Mouse (Mus musculus): ENCODE measurements around the gene Fbln2.

Gene Fbln2

GRCm38 (mm10) chr6:91278302-91278701, 66.0 kb downstream of the Fbln2 start:
- no peak for DNase-seq (ENCODE audit: low spot score in 2 of 2)

GRCm38 (mm10) chr6:91279477-91279876, 67.2 kb downstream of the Fbln2 start:
- no peak for DNase-seq (ENCODE audit: low spot score in 2 of 2)

GRCm38 (mm10) chr6:91281206-91281605, 69.0 kb downstream of the Fbln2 start:
- peak; percentile 63 to 79 for DNase-seq (ENCODE audit: low spot score in 2 of 2)

GRCm38 (mm10) chr6:91281747-91282146, 69.5 kb downstream of the Fbln2 start:
- no peak for DNase-seq (ENCODE audit: low spot score in 2 of 2)

GRCm38 (mm10) chr6:91283031-91283430, 70.8 kb downstream of the Fbln2 start:
- no peak for DNase-seq (ENCODE audit: low spot score in 2 of 2)

GRCm38 (mm10) chr6:91284521-91285449, 72.5 kb downstream of the Fbln2 start:
- no peak for DNase-seq (ENCODE audit: low spot score in 2 of 2)

GRCm38 (mm10) chr6:91285450-91285790, 73.2 kb downstream of the Fbln2 start:
- DNase-seq (ENCODE audit: low spot score in 2 of 2), result peak; percentile 15 to 32

- no peak for DNase-seq (ENCODE audit: low spot score in 2 of 2)
Observed at GRCm38 (mm10) chr6:91285814-91286545, 73.7 kb downstream of the Fbln2 start.

- DNase-seq (ENCODE audit: low spot score in 2 of 2), result peak; percentile 27 to 46
Observed at GRCm38 (mm10) chr6:91286624-91287023, 74.4 kb downstream of the Fbln2 start.

- no peak for DNase-seq (ENCODE audit: low spot score in 2 of 2)
Observed at GRCm38 (mm10) chr6:91287148-91287547, 74.9 kb downstream of the Fbln2 start.

- DNase-seq (ENCODE audit: low spot score in 2 of 2), result no peak
Observed at GRCm38 (mm10) chr6:91287636-91288035, 75.4 kb downstream of the Fbln2 start.

- no peak for DNase-seq (ENCODE audit: low spot score in 2 of 2)
Observed at GRCm38 (mm10) chr6:91288251-91288785, 76.1 kb downstream of the Fbln2 start.

- no peak for DNase-seq (ENCODE audit: low spot score in 2 of 2)
Observed at GRCm38 (mm10) chr6:91288961-91289360, 76.7 kb downstream of the Fbln2 start.

- no peak for DNase-seq (ENCODE audit: low spot score in 2 of 2)
Observed at GRCm38 (mm10) chr6:91290937-91291336, 78.7 kb downstream of the Fbln2 start.

- DNase-seq (ENCODE audit: low spot score in 2 of 2), result no peak
Observed at GRCm38 (mm10) chr6:91295431-91295830, 83.2 kb downstream of the Fbln2 start.

GRCm38 (mm10) chr6:91298828-91299227, 86.6 kb downstream of the Fbln2 start:
- DNase-seq (ENCODE audit: low spot score in 2 of 2), result no peak

GRCm38 (mm10) chr6:91300079-91300478, 87.8 kb downstream of the Fbln2 start:
- no peak for DNase-seq (ENCODE audit: low spot score in 2 of 2)

- no peak for DNase-seq (ENCODE audit: low spot score in 2 of 2)
Observed at GRCm38 (mm10) chr6:91301839-91302238, 89.6 kb downstream of the Fbln2 start.

- DNase-seq (ENCODE audit: low spot score in 2 of 2), result no peak
Observed at GRCm38 (mm10) chr6:91302337-91302736, 90.1 kb downstream of the Fbln2 start.

- DNase-seq (ENCODE audit: low spot score in 2 of 2), result no peak
Observed at GRCm38 (mm10) chr6:91304172-91304571, 91.9 kb downstream of the Fbln2 start.

GRCm38 (mm10) chr6:91307972-91308371, 95.7 kb downstream of the Fbln2 start:
- DNase-seq (ENCODE audit: low spot score in 2 of 2), result no peak

GRCm38 (mm10) chr6:91311204-91311603, 98.9 kb downstream of the Fbln2 start:
- DNase-seq (ENCODE audit: low spot score in 2 of 2), result no peak

- no peak for DNase-seq (ENCODE audit: low spot score in 2 of 2)
Observed at GRCm38 (mm10) chr6:91312491-91312890, 100.2 kb downstream of the Fbln2 start.
